Mouse (Mus musculus) heart, embryonic 15.5 days (tissue): ENCODE measurements around the gene Wipi1. TPM values are rescaled to one million over a fixed set of nuclear protein-coding genes. Genes with fewer than 3 reads are reported as not detected.

ENCODE experiments used
- ATAC-seq: fragments of 200-750 bp; cut with Nextera tagmentation; replicated peaks from 2 replicates; pipeline ENCODE4 v1.8.0; 2017; ENCODE audit warnings: low read depth, moderate TSS enrichment; ENCODE audit not compliant: insufficient number of reproducible peaks, insufficient read depth, low FRiP score
- H3K27ac ChIP-seq: fragments of 300-500 bp; sonication (generic); 2 replicates; pipeline ENCODE4 v1.5.1; 2015; ENCODE audit warnings: mild to moderate bottlenecking, inconsistent platforms
- H3K27me3 ChIP-seq: fragments of 300-500 bp; sonication (generic); 2 replicates; pipeline ENCODE4 v1.6.1; 2015; ENCODE audit warnings: inconsistent platforms
- H3K36me3 ChIP-seq: fragments of 300-500 bp; sonication (generic); 2 replicates; pipeline ENCODE4 v1.6.1; 2015; ENCODE audit warnings: mild to moderate bottlenecking, inconsistent platforms
- H3K4me1 ChIP-seq: fragments of 300-500 bp; sonication (generic); replicated peaks from 2 replicates; pipeline ENCODE4 v1.6.1; 2015; ENCODE audit warnings: inconsistent platforms
- H3K4me2 ChIP-seq: fragments of 300-500 bp; sonication (generic); 2 replicates; pipeline ENCODE4 v1.6.1; 2015; ENCODE audit warnings: inconsistent platforms, mild to moderate bottlenecking, moderate library complexity
- H3K4me3 ChIP-seq: fragments of 300-500 bp; sonication (generic); 2 replicates; pipeline ENCODE4 v1.5.1; 2015; ENCODE audit warnings: mild to moderate bottlenecking, inconsistent platforms
- H3K9ac ChIP-seq: fragments of 300-500 bp; sonication (generic); 2 replicates; pipeline ENCODE4 v1.6.1; 2015; ENCODE audit warnings: mild to moderate bottlenecking, inconsistent platforms
- H3K9me3 ChIP-seq: fragments of 300-500 bp; sonication (generic); replicated peaks from 2 replicates; pipeline ENCODE4 v1.6.1; 2016; ENCODE audit warnings: inconsistent platforms
- WGBS: fragments of 180-500 bp; shearing (Covaris S2); methylation state at CpG from one replicate; pipeline ENCODE4 v1.1.7; 2015; ENCODE audit warnings: mixed read lengths; 5-methylcytosine and 5-hydroxymethylcytosine counted together
- polyA plus RNA-seq: library from polyadenylated mRNA; unstranded; fragments of >200 nt; fragmentation: Nextera tagmentation; extraction: Ambion mirVana; gene quantifications from 2 replicates; pipeline ENCODE4 v1.2.1, GENCODE M21; 2015

Wipi1 gene
- polyA plus RNA-seq, 1 experiment from 2014 or later, result 50.9 TPM

- peaks cover 33% of the 10 kb centered on the region for H3K36me3 ChIP-seq
- no peak overlapping the region for H3K9ac ChIP-seq
- 46% methylated on average over 6 of the region's 6 CpGs for WGBS
- no peaks in the 10 kb centered on the region for H3K9me3 ChIP-seq
- H3K4me1 ChIP-seq, result peaks cover 11% of the 10 kb centered on the region
- H3K27ac ChIP-seq, result peak overlapping the region; percentile 56
- peak; percentile 50 for ATAC-seq
- H3K27me3 ChIP-seq, result no peaks in the 10 kb centered on the region
- H3K4me2 ChIP-seq, result no peak overlapping the region
- H3K4me3 ChIP-seq, result no peak overlapping the region
Observed at GRCm38 (mm10) chr11:109593200-109593981, 18.4 kb downstream of the Wipi1 start.

GRCm38 (mm10) chr11:109591511-109591910 lies 20.3 kb downstream of the Wipi1 start:
- Histone ChIP-seq H3K36me3 (peaks cover 20% of the 10 kb centered on the region), H3K27ac (no peak overlapping the region), H3K4me3 (no peak overlapping the region), H3K9ac (no peak overlapping the region), H3K9me3 (no peaks in the 10 kb centered on the region), H3K4me1 (peaks cover 26% of the 10 kb centered on the region), H3K4me2 (no peak overlapping the region), H3K27me3 (no peaks in the 10 kb centered on the region)
- WGBS, result 81% methylated on average over 4 of the region's 4 CpGs
- ATAC-seq, result no peak

- H3K4me2 ChIP-seq, result no peak overlapping the region
- no peak for ATAC-seq
- no peaks in the 10 kb centered on the region for H3K27me3 ChIP-seq
- no peaks in the 10 kb centered on the region for H3K9me3 ChIP-seq
- peaks cover 7% of the 10 kb centered on the region for H3K36me3 ChIP-seq
- H3K4me3 ChIP-seq, result no peak overlapping the region
- no peak overlapping the region for H3K27ac ChIP-seq
- peaks cover 26% of the 10 kb centered on the region for H3K4me1 ChIP-seq
- 48% methylated on average over 8 of the region's 8 CpGs for WGBS
- no peak overlapping the region for H3K9ac ChIP-seq
Observed at GRCm38 (mm10) chr11:109590012-109590411, 21.8 kb downstream of the Wipi1 start.

GRCm38 (mm10) chr11:109587638-109588374 lies 24.0 kb downstream of the Wipi1 start:
- no peak overlapping the region for H3K4me3 ChIP-seq
- H3K4me1 ChIP-seq, result peaks cover 26% of the 10 kb centered on the region
- no peaks in the 10 kb centered on the region for H3K9me3 ChIP-seq
- H3K36me3 ChIP-seq, result 0 out of 2 replicates have a peak, but pooled peaks cover 6% of the 10 kb centered on the region
- H3K27me3 ChIP-seq, result no peaks in the 10 kb centered on the region
- H3K4me2 ChIP-seq, result peak overlapping the region; percentile 42
- H3K9ac ChIP-seq, result peak overlapping the region; percentile 26; the same call in 1 of the 2 replicates
- WGBS, result 28% methylated on average over 15 of the region's 15 CpGs
- H3K27ac ChIP-seq, result peak overlapping the region; percentile 77
- ATAC-seq, result peak; percentile 78; the same call in 1 of the 2 replicates

- H3K27me3 ChIP-seq, result no peaks in the 10 kb centered on the region
- peak overlapping the region; percentile 77 for H3K27ac ChIP-seq
- no peaks in the 10 kb centered on the region for H3K9me3 ChIP-seq
- H3K9ac ChIP-seq, result no peak overlapping the region
- 28% methylated on average over 13 of the region's 13 CpGs for WGBS
- no peak overlapping the region for H3K4me3 ChIP-seq
- ATAC-seq, result no peak
- peaks cover 9% of the 10 kb centered on the region; the same call in 1 of the 2 replicates for H3K36me3 ChIP-seq
- no peak overlapping the region for H3K4me2 ChIP-seq
- H3K4me1 ChIP-seq, result peaks cover 26% of the 10 kb centered on the region
Observed at GRCm38 (mm10) chr11:109587019-109587418, 24.7 kb downstream of the Wipi1 start.

GRCm38 (mm10) chr11:109586424-109586823 lies 25.3 kb downstream of the Wipi1 start:
- Histone ChIP-seq H3K27me3 (no peaks in the 10 kb centered on the region), H3K4me2 (no peak overlapping the region), H3K9ac (no peak overlapping the region), H3K4me3 (no peak overlapping the region), H3K4me1 (peaks cover 26% of the 10 kb centered on the region), H3K9me3 (no peaks in the 10 kb centered on the region), H3K36me3 (peaks cover 15% of the 10 kb centered on the region; the same call in 1 of the 2 replicates), H3K27ac (no peak overlapping the region)
- WGBS, result 67% methylated on average over 2 of the region's 2 CpGs
- ATAC-seq, result no peak

- Histone ChIP-seq H3K9me3 (no peaks in the 10 kb centered on the region), H3K4me2 (no peak overlapping the region), H3K36me3 (peaks cover 22% of the 10 kb centered on the region; the same call in 1 of the 2 replicates), H3K27ac (no peak overlapping the region), H3K9ac (no peak overlapping the region), H3K4me1 (peaks cover 24% of the 10 kb centered on the region), H3K4me3 (no peak overlapping the region), H3K27me3 (no peaks in the 10 kb centered on the region)
- ATAC-seq, result 0 out of 2 replicates have a peak, but pooled peaks have one; percentile 16
- 47% methylated on average over 11 of the region's 11 CpGs for WGBS
Observed at GRCm38 (mm10) chr11:109584843-109585713, 26.7 kb downstream of the Wipi1 start.

GRCm38 (mm10) chr11:109583986-109584385 lies 27.8 kb downstream of the Wipi1 start:
- no peaks in the 10 kb centered on the region for H3K9me3 ChIP-seq
- peaks cover 15% of the 10 kb centered on the region for H3K4me1 ChIP-seq
- H3K27me3 ChIP-seq, result no peaks in the 10 kb centered on the region
- H3K9ac ChIP-seq, result no peak overlapping the region
- no peak overlapping the region for H3K4me3 ChIP-seq
- 73% methylated on average over 14 of the region's 14 CpGs for WGBS
- H3K36me3 ChIP-seq, result peaks cover 33% of the 10 kb centered on the region
- no peak for ATAC-seq
- no peak overlapping the region for H3K27ac ChIP-seq
- H3K4me2 ChIP-seq, result no peak overlapping the region

- H3K9me3 ChIP-seq, result no peaks in the 10 kb centered on the region
- H3K4me3 ChIP-seq, result no peak overlapping the region
- no peaks in the 10 kb centered on the region; the same call in 1 of the 2 replicates for H3K4me1 ChIP-seq
- peaks cover 54% of the 10 kb centered on the region for H3K36me3 ChIP-seq
- no peak overlapping the region for H3K27ac ChIP-seq
- H3K9ac ChIP-seq, result no peak overlapping the region
- H3K27me3 ChIP-seq, result no peaks in the 10 kb centered on the region
- 94% methylated on average over 9 of the region's 9 CpGs for WGBS
- no peak overlapping the region for H3K4me2 ChIP-seq
- ATAC-seq, result no peak
Observed at GRCm38 (mm10) chr11:109579999-109580398, 31.8 kb downstream of the Wipi1 start.

- H3K27me3 ChIP-seq, result no peaks in the 10 kb centered on the region
- no peak overlapping the region for H3K4me2 ChIP-seq
- H3K36me3 ChIP-seq, result peaks cover 54% of the 10 kb centered on the region
- H3K9ac ChIP-seq, result no peak overlapping the region
- H3K4me3 ChIP-seq, result no peak overlapping the region
- no peak for ATAC-seq
- no peaks in the 10 kb centered on the region for H3K9me3 ChIP-seq
- H3K4me1 ChIP-seq, result no peaks in the 10 kb centered on the region; the same call in 1 of the 2 replicates
- H3K27ac ChIP-seq, result no peak overlapping the region
- WGBS, result 71% methylated on average over 3 of the region's 3 CpGs
Observed at GRCm38 (mm10) chr11:109578536-109578935, 33.2 kb downstream of the Wipi1 start.

GRCm38 (mm10) chr11:109575832-109576231 lies 35.9 kb downstream of the Wipi1 start:
- Histone ChIP-seq H3K27me3 (no peaks in the 10 kb centered on the region), H3K9me3 (no peaks in the 10 kb centered on the region), H3K4me2 (no peak overlapping the region), H3K9ac (no peak overlapping the region), H3K4me3 (no peak overlapping the region), H3K4me1 (no peaks in the 10 kb centered on the region; the same call in 1 of the 2 replicates), H3K27ac (no peak overlapping the region), H3K36me3 (peaks cover 52% of the 10 kb centered on the region)
- 68% methylated on average over 6 of the region's 6 CpGs for WGBS
- ATAC-seq, result no peak
